Mouse (Mus musculus) ovary, postnatal 14 days (tissue): ENCODE results near the gene Ryr2.
A peak's percentile ranks its signal among the peaks of the same experiment; 100 is the strongest.
"Not testable (repeated sequence)": the region's sequence is repeated elsewhere in the genome, so short reads cannot be mapped to it uniquely, and the experiment has no call there.

Source experiments
- DNase-seq: peaks from one replicate; pipeline ENCODE4 v3.0.0; 2022; ENCODE audit warnings: low spot score

The Ryr2 gene

GRCm38 (mm10) chr13:11763925-11764324, 342.8 kb downstream of the Ryr2 start:
- no peak for DNase-seq

GRCm38 (mm10) chr13:11763104-11763503, 343.6 kb downstream of the Ryr2 start:
- no peak for DNase-seq

GRCm38 (mm10) chr13:11757894-11758293, 348.9 kb downstream of the Ryr2 start:
- DNase-seq: no peak

- DNase-seq: no peak
These were observed 361.3 kb downstream of the Ryr2 start for GRCm38 (mm10) chr13:11745479-11745878.

- DNase-seq: no peak
These were observed 368.5 kb downstream of the Ryr2 start for GRCm38 (mm10) chr13:11738211-11738610.

- DNase-seq: no peak
These were observed 390.5 kb downstream of the Ryr2 start for GRCm38 (mm10) chr13:11716216-11716615.

GRCm38 (mm10) chr13:11709708-11710471, 396.9 kb downstream of the Ryr2 start:
- no peak for DNase-seq

GRCm38 (mm10) chr13:11701721-11702120, 405.0 kb downstream of the Ryr2 start:
- DNase-seq: no peak

- DNase-seq: no peak
These were observed 410.2 kb downstream of the Ryr2 start for GRCm38 (mm10) chr13:11696496-11696895.

- DNase-seq: no peak
These were observed 424.9 kb downstream of the Ryr2 start for GRCm38 (mm10) chr13:11681802-11682201.

GRCm38 (mm10) chr13:11662815-11663214, 443.9 kb downstream of the Ryr2 start:
- no peak for DNase-seq

- DNase-seq: no peak
These were observed 461.9 kb downstream of the Ryr2 start for GRCm38 (mm10) chr13:11644846-11645245.

GRCm38 (mm10) chr13:11636383-11636782, 470.4 kb downstream of the Ryr2 start:
- DNase-seq: no peak

GRCm38 (mm10) chr13:11624513-11624912, 482.2 kb downstream of the Ryr2 start:
- no peak for DNase-seq

- no peak for DNase-seq
These were observed 511.3 kb downstream of the Ryr2 start for GRCm38 (mm10) chr13:11595431-11595830.

GRCm38 (mm10) chr13:11585283-11585682, 521.5 kb downstream of the Ryr2 start:
- DNase-seq: no peak

GRCm38 (mm10) chr13:11572552-11572951, 534.2 kb downstream of the Ryr2 start:
- DNase-seq: no peak

- no peak for DNase-seq
These were observed 539.4 kb downstream of the Ryr2 start for GRCm38 (mm10) chr13:11567376-11567775.

GRCm38 (mm10) chr13:11566486-11566885, 540.3 kb downstream of the Ryr2 start:
- no peak for DNase-seq

GRCm38 (mm10) chr13:11563224-11564024, 543.3 kb downstream of the Ryr2 start:
- peak; percentile 50 for DNase-seq

GRCm38 (mm10) chr13:11549644-11550043, 557.1 kb downstream of the Ryr2 start:
- no peak for DNase-seq

GRCm38 (mm10) chr13:11549136-11549535, 557.6 kb downstream of the Ryr2 start:
- not testable (repeated sequence) for DNase-seq

GRCm38 (mm10) chr13:11545841-11546240, 560.9 kb downstream of the Ryr2 start:
- DNase-seq: peak; percentile 5
